Mouse (Mus musculus) small intestine, adult 2 months (tissue): ENCODE measurements around the gene Gm20795. TPM values are rescaled to one million over a fixed set of nuclear protein-coding genes. Genes with fewer than 3 reads are reported as not detected.
"Not testable (repeated sequence)": the region's sequence is repeated elsewhere in the genome, so short reads cannot be mapped to it uniquely, and the experiment has no call there.

Source experiments
- H3K27ac ChIP-seq: fragments of 200-500 bp; 2 replicates; pipeline ENCODE4 v1.5.1; 2012; ENCODE audit warnings: low read depth, low read length, control low read depth, inconsistent platforms; ENCODE audit not compliant: insufficient read depth
- H3K27me3 ChIP-seq: fragments of 200-500 bp; 2 replicates; pipeline ENCODE4 v1.6.1; 2012; ENCODE audit warnings: mild to moderate bottlenecking, moderate library complexity, low read length, inconsistent platforms; ENCODE audit not compliant: control insufficient read depth, insufficient read depth
- H3K36me3 ChIP-seq: fragments of 200-500 bp; 2 replicates; pipeline ENCODE4 v1.6.1; 2012; ENCODE audit warnings: mild to moderate bottlenecking, low read length, control low read depth, inconsistent platforms; ENCODE audit not compliant: control insufficient read depth, insufficient read depth
- H3K4me1 ChIP-seq: fragments of 200-500 bp; 2 replicates; pipeline ENCODE4 v1.6.1; 2012; ENCODE audit warnings: low read length, inconsistent platforms, mixed read lengths; ENCODE audit not compliant: control insufficient read depth, insufficient read depth, insufficient read length
- H3K4me3 ChIP-seq: fragments of 200-500 bp; 2 replicates; pipeline ENCODE4 v1.5.1; 2012; ENCODE audit warnings: low read depth, mild to moderate bottlenecking, control low read depth, inconsistent platforms, low read length, moderate library complexity
- WGBS: fragments of 180-500 bp; shearing (Covaris S2); methylation state at CpG from one replicate; pipeline ENCODE4 v1.1.7; 2018; 5-methylcytosine and 5-hydroxymethylcytosine counted together
- polyA plus RNA-seq: library from polyadenylated mRNA; depleted of rRNA; stranded (reverse); fragments of >200 nt; gene quantifications from 2 replicates; pipeline ENCODE4 v1.2.3, GENCODE M21; 2012; rRNA removed

Gm20795 gene
- not detected in 2 replicates for polyA plus RNA-seq

GRCm38 (mm10) chrY:40804614-40805013, at the start of gene Gm20795:
Gene Gm20795, plus strand, starts transcription at chrY:40804914.
- not testable (repeated sequence) for H3K27ac ChIP-seq, H3K4me3 ChIP-seq, H3K36me3 ChIP-seq, H3K4me1 ChIP-seq, H3K27me3 ChIP-seq

GRCm38 (mm10) chrY:40775665-40776064, 29.0 kb upstream of the Gm20795 start, which contains the start of gene Gm21797:
Gene Gm21797, minus strand, starts transcription at chrY:40775765.
- not testable (repeated sequence) for H3K27me3 ChIP-seq, H3K27ac ChIP-seq, H3K4me3 ChIP-seq, H3K36me3 ChIP-seq, H3K4me1 ChIP-seq
- WGBS = no CpG with 5 or more reads among the region's 3 CpGs

Other genes starting within 250 kb of the Gm20795 start
- gene Gm21852, start 152.9 kb upstream of the Gm20795 start, polyA plus RNA-seq = not detected in 2 replicates
- gene Gm21797, start 29.1 kb upstream of the Gm20795 start, polyA plus RNA-seq = not detected in 2 replicates